Mouse (Mus musculus): ENCODE measurements around the gene Scaf1. TPM values are rescaled to one million over a fixed set of nuclear protein-coding genes. Genes with fewer than 3 reads are reported as not detected.

Scaf1 gene
- polyA plus RNA-seq (2012; rRNA removed), result 13.5 and 17.4 TPM in 2 replicates

GRCm38 (mm10) chr7:45015957-45016612, at the start of gene Scaf1:
Gene Scaf1, minus strand, starts transcription at chr7:45016363.

DNA sequence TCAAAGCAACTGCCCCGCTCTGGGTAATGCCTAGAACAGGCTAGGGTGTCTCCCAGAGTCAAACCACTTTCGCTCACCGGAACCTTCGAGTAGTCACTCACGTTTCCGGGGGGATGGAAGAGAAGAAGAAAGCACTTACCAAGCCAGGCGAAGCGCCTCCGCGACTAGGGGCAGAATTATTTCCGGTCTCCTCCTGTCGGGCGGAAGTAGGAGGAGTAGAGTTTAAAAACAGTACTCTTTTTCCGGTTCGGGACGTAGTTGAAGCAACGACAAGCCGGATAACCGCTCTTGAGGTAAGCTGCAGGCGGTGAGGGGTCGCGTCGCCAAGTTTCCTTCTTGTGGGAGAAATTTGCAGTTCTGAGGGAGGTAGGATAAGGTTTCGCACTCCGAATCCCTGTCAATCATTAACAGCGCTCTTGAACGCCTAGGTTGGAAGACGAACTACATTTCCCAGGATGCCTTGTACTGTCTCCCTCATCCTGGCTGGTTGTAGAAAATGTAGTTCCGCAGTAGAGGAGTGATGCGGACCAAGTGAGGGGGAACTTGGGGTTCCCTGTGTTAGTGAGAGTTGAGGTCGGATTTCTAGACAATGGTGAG, 46.2 kb upstream of the Scaf1 start, which contains the start of the genes Nosip and Prrg2:
TSS of gene Nosip (plus strand) at position 191 of the 597 bp plus-strand sequence.
TSS of gene Prrg2 (minus strand) at position 439 of the 597 bp plus-strand sequence.

DNA sequence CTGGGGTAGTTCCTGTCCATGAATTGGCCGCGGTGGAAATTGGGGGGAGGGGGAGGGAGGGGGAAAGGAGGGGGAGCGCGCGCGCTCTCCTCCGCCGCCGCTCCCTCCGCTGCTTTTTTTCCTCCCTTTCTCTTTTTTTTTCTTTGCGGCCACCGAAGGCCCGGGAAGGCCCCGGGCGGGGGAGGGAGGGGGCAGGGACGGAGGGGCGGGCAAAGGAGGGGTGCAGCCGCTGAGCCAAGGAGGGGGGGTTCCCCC, 36.6 kb upstream of the Scaf1 start, which contains the start of gene Prr12:
TSS of gene Prr12 (minus strand) at position 20 of the 255 bp plus-strand sequence.

GRCm38 (mm10) chr7:45017242-45018061, 1.3 kb upstream of the Scaf1 start, which contains the start of gene Rras:
Gene Rras, plus strand, starts transcription at chr7:45017961.

GRCm38 (mm10) chr7:44998501-44998955, 17.6 kb downstream of the Scaf1 start, which contains the start of gene Bcl2l12:
Gene Bcl2l12, minus strand, starts transcription at chr7:44998712.

GRCm38 (mm10) chr7:44997231-44997939, 18.8 kb downstream of the Scaf1 start, which contains the start of gene Irf3:
Gene Irf3, plus strand, starts transcription at chr7:44997648.

DNA sequence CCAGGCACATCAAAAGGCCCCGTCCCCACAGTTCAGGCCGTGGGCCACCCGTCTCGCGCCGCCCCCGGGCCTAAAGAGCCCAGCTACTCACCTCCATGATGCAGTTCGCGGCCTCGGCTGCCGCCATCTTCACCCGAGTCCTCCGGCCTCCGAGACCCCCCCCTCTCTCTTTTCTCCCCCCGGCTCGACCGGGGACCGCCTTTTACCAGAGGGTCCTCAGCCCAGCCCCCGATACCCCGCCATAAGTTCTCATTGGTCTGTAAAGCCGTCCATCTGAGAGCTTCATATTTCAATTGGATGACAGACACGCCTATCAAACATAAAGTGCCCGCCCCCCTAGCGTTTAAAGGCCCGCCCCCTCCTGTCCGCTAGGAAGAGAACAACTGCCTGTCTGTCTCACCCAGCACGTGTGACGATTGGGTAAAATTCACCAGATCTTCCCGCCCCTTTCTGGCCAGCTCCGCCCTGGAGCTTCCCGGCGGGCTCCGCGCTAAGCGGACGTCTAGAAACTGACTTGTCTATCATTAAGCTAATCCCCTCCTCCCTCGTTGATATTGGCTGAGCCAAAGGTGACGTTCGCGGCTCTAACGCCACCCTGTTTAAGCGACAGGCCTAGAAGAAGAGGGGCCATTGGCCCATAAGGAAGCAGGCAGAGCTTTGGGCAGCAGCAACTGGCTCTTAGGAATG, 29.8 kb downstream of the Scaf1 start, which contains the start of gene Prmt1:
TSS of gene Prmt1 (minus strand) at position 377 of the 687 bp plus-strand sequence.

DNA sequence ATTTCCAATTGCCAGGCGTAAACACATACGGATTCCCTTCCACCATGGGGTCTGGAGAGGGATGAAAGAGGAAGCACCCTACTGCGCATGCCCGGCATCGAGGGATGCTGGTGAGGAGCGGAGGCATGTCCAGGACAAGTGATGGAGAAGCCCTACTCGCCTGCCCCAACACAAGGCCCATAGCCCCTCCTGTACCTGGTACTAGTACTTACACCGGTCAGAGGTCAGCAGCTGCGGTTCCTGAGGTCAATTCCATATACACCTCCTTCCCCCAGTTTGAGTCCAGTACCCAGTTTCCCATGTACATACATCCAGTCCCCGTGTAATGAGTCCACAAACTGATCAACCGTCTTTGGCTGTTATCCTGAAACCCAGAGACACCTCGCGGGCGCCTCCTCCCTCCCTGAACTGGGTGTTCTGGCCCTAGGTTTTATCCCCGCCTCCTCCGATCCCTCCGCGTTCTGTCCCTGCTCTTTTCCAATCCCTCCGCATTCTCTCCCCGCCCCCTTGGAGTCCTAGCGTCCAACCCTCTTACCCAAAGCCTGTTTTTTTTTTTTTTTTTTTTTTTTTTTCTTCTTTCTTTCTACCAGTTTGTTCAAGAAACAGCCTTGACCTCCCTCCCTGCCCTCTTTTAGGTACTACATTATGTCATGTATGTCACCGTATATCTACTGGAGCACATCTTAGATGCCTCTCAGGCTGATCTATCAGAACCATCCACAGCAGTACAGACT, 41.6 kb downstream of the Scaf1 start, which contains the start of gene Cpt1c:
TSS of gene Cpt1c (minus strand) at position 469 of the 734 bp plus-strand sequence.

Other genes starting within 250 kb of the Scaf1 start
- 20.2 and 22.4 TPM in 2 replicates for gene Nup62, start 200.3 kb downstream of the Scaf1 start, polyA plus RNA-seq (2012; rRNA removed)
- gene Il4i1, start 200.0 kb downstream of the Scaf1 start, polyA plus RNA-seq (2012; rRNA removed), result 0.38 TPM in 2 replicates
- 247 and 266 TPM in 2 replicates for gene Atf5, start 199.7 kb downstream of the Scaf1 start, polyA plus RNA-seq (2012; rRNA removed)
- 35.6 and 37.3 TPM in 2 replicates for gene Akt1s1, start 167.4 kb downstream of the Scaf1 start, polyA plus RNA-seq (2012; rRNA removed)
- gene Tbc1d17, start 167.3 kb downstream of the Scaf1 start, polyA plus RNA-seq (2012; rRNA removed), result 21.1 and 23.3 TPM in 2 replicates
- gene Pnkp, start 159.2 kb downstream of the Scaf1 start, polyA plus RNA-seq (2012; rRNA removed), result 18.0 and 24.6 TPM in 2 replicates
- gene Ptov1, start 146.6 kb downstream of the Scaf1 start, polyA plus RNA-seq (2012; rRNA removed), result 48.6 and 56.2 TPM in 2 replicates
- 26.0 and 30.9 TPM in 2 replicates for gene Med25, start 123.7 kb downstream of the Scaf1 start, polyA plus RNA-seq (2012; rRNA removed)
- 6.4 and 7.8 TPM in 2 replicates for gene Fuz, start 120.3 kb downstream of the Scaf1 start, polyA plus RNA-seq (2012; rRNA removed)
- gene Ap2a1, start 86.9 kb downstream of the Scaf1 start, polyA plus RNA-seq (2012; rRNA removed), result 33.1 and 39.3 TPM in 2 replicates
- 0.02 TPM in 1 of 2 replicates, not detected in the other for gene Tsks, start 73.2 kb downstream of the Scaf1 start, polyA plus RNA-seq (2012; rRNA removed)
- 2.3 and 2.6 TPM in 2 replicates for gene Cpt1c, start 41.5 kb downstream of the Scaf1 start, polyA plus RNA-seq (2012; rRNA removed)
- 105 and 112 TPM in 2 replicates for gene Prmt1, start 29.8 kb downstream of the Scaf1 start, polyA plus RNA-seq (2012; rRNA removed)
- 50.0 and 54.3 TPM in 2 replicates for gene Irf3, start 18.7 kb downstream of the Scaf1 start, polyA plus RNA-seq (2012; rRNA removed)
- gene Bcl2l12, start 17.7 kb downstream of the Scaf1 start, polyA plus RNA-seq (2012; rRNA removed), result 9.0 and 9.5 TPM in 2 replicates
- 41.8 and 53.8 TPM in 2 replicates for gene Rras, start 1.6 kb upstream of the Scaf1 start, polyA plus RNA-seq (2012; rRNA removed)
- 1.1 and 1.7 TPM in 2 replicates for gene Prr12, start 36.5 kb upstream of the Scaf1 start, polyA plus RNA-seq (2012; rRNA removed)
- gene Nosip, start 46.1 kb upstream of the Scaf1 start, polyA plus RNA-seq (2012; rRNA removed), result 24.0 and 24.4 TPM in 2 replicates
- 17.7 and 19.5 TPM in 2 replicates for gene Prrg2, start 46.3 kb upstream of the Scaf1 start, polyA plus RNA-seq (2012; rRNA removed)
- 18.6 and 20.0 TPM in 2 replicates for gene Rcn3, start 75.9 kb upstream of the Scaf1 start, polyA plus RNA-seq (2012; rRNA removed)
- gene Fcgrt, start 87.5 kb upstream of the Scaf1 start, polyA plus RNA-seq (2012; rRNA removed), result 64.9 and 71.1 TPM in 2 replicates
- 256 and 267 TPM in 2 replicates for gene Rps11, start 108.1 kb upstream of the Scaf1 start, polyA plus RNA-seq (2012; rRNA removed)
- 1,073 and 1,547 TPM in 2 replicates for gene Rpl13a, start 112.4 kb upstream of the Scaf1 start, polyA plus RNA-seq (2012; rRNA removed)
- gene Gm45713, start 119.9 kb upstream of the Scaf1 start, polyA plus RNA-seq (2012; rRNA removed), result 0.05 and 0.17 TPM in 2 replicates
- gene Flt3l, start 120.1 kb upstream of the Scaf1 start, polyA plus RNA-seq (2012; rRNA removed), result 7.5 and 8.3 TPM in 2 replicates
- 32.5 and 35.0 TPM in 2 replicates for gene Pih1d1, start 137.9 kb upstream of the Scaf1 start, polyA plus RNA-seq (2012; rRNA removed)
- gene Aldh16a1, start 138.2 kb upstream of the Scaf1 start, polyA plus RNA-seq (2012; rRNA removed), result 20.1 and 26.3 TPM in 2 replicates
- gene Slc17a7, start 147.6 kb upstream of the Scaf1 start, polyA plus RNA-seq (2012; rRNA removed), result 0.01 TPM in 2 replicates
- gene Gfy, start 163.2 kb upstream of the Scaf1 start, polyA plus RNA-seq (2012; rRNA removed), result not detected in 2 replicates
- gene Pth2, start 164.6 kb upstream of the Scaf1 start, polyA plus RNA-seq (2012; rRNA removed), result not detected in 2 replicates
- 0.04 and 0.05 TPM in 2 replicates for gene Ccdc155, start 188.5 kb upstream of the Scaf1 start, polyA plus RNA-seq (2012; rRNA removed)
- 0.42 and 0.52 TPM in 2 replicates for gene Dkkl1, start 195.8 kb upstream of the Scaf1 start, polyA plus RNA-seq (2012; rRNA removed)
- gene Tead2, start 199.4 kb upstream of the Scaf1 start, polyA plus RNA-seq (2012; rRNA removed), result 21.0 and 23.1 TPM in 2 replicates
- gene Cd37, start 222.8 kb upstream of the Scaf1 start, polyA plus RNA-seq (2012; rRNA removed), result 30.2 and 33.5 TPM in 2 replicates
- gene Slc6a16, start 224.7 kb upstream of the Scaf1 start, polyA plus RNA-seq (2012; rRNA removed), result 0.05 and 0.06 TPM in 2 replicates

Measured in liver, embryonic 18 days (tissue).